Mouse (Mus musculus): ENCODE measurements around the gene Exoc6. TPM values are rescaled to one million over a fixed set of nuclear protein-coding genes. Genes with fewer than 3 reads are reported as not detected.

Gene Exoc6
- polyA plus RNA-seq, 1 experiment from 2014 or later: 23.3 TPM

- peak; percentile 48 for ATAC-seq
These were observed 137.0 kb downstream of the Exoc6 start for GRCm38 (mm10) chr19:37686941-37687850.

GRCm38 (mm10) chr19:37689478-37689877 is 139.3 kb downstream of the Exoc6 start:
- Histone ChIP-seq H3K4me1 (replicated peaks; ENCODE audit: control insufficient read depth, insufficient read depth, low read length) (no peaks in the 10 kb centered on the region), H3K27ac (ENCODE audit: low read depth, low read length) (no peak overlapping the region), H3K9ac (ENCODE audit: low read depth, low read length) (no peak overlapping the region), H3K27me3 (replicated peaks; ENCODE audit: control insufficient read depth, insufficient read depth, low read length) (peaks cover 81% of the 10 kb centered on the region), H3K9me3 (ENCODE audit: control insufficient read depth) (no peaks in the 10 kb centered on the region), H3K4me2 (replicated peaks; ENCODE audit: low read depth) (no peak overlapping the region), H3K4me3 (ENCODE audit: low read depth, low read length) (no peak overlapping the region), H3K36me3 (ENCODE audit: control insufficient read depth, insufficient read depth) (peaks cover 3% of the 10 kb centered on the region; the same call in 1 of the 2 replicates)
- ATAC-seq: no peak
- TF ChIP-seq CTCF (IDR thresholded peaks at IDR 0.05; ENCODE audit: low read depth): no peak
- 55% methylated on average over 5 of the region's 5 CpGs for WGBS

More at GRCm38 (mm10) chr19:37686941-37687850, 137.0 kb downstream of the Exoc6 start:
- no peaks in the 10 kb centered on the region for H3K9me3 ChIP-seq (ENCODE audit: control insufficient read depth)
- peaks cover 9% of the 10 kb centered on the region; the same call in 1 of the 2 replicates for H3K36me3 ChIP-seq (ENCODE audit: control insufficient read depth, insufficient read depth)
- H3K9ac ChIP-seq (ENCODE audit: low read depth, low read length): no peak overlapping the region
- H3K27me3 ChIP-seq (replicated peaks; ENCODE audit: control insufficient read depth, insufficient read depth, low read length): peaks cover 63% of the 10 kb centered on the region
- peak; percentile 76 for TF ChIP-seq CTCF (IDR thresholded peaks at IDR 0.05; ENCODE audit: low read depth)
- H3K4me1 ChIP-seq (replicated peaks; ENCODE audit: control insufficient read depth, insufficient read depth, low read length): no peaks in the 10 kb centered on the region
- H3K4me2 ChIP-seq (replicated peaks; ENCODE audit: low read depth): no peak overlapping the region
- WGBS: 10% methylated on average over 62 of the region's 62 CpGs
- H3K27ac ChIP-seq (ENCODE audit: low read depth, low read length): no peak overlapping the region
- H3K4me3 ChIP-seq (ENCODE audit: low read depth, low read length): no peak overlapping the region

GRCm38 (mm10) chr19:37690716-37691115 is 140.5 kb downstream of the Exoc6 start:
- Histone ChIP-seq H3K36me3 (ENCODE audit: control insufficient read depth, insufficient read depth) (no peaks in the 10 kb centered on the region), H3K27ac (ENCODE audit: low read depth, low read length) (no peak overlapping the region), H3K27me3 (replicated peaks; ENCODE audit: control insufficient read depth, insufficient read depth, low read length) (peaks cover 85% of the 10 kb centered on the region), H3K9me3 (ENCODE audit: control insufficient read depth) (no peaks in the 10 kb centered on the region), H3K4me1 (replicated peaks; ENCODE audit: control insufficient read depth, insufficient read depth, low read length) (no peaks in the 10 kb centered on the region), H3K9ac (ENCODE audit: low read depth, low read length) (no peak overlapping the region), H3K4me2 (replicated peaks; ENCODE audit: low read depth) (0 out of 2 replicates have a peak overlapping the region, but pooled peaks have one; percentile 13), H3K4me3 (ENCODE audit: low read depth, low read length) (no peak overlapping the region)
- ATAC-seq: no peak
- WGBS: 10% methylated on average over 29 of the region's 29 CpGs
- TF ChIP-seq CTCF (IDR thresholded peaks at IDR 0.05; ENCODE audit: low read depth): peak; percentile 73

- Histone ChIP-seq H3K9me3 (ENCODE audit: control insufficient read depth) (no peaks in the 10 kb centered on the region), H3K36me3 (ENCODE audit: control insufficient read depth, insufficient read depth) (no peaks in the 10 kb centered on the region), H3K27ac (ENCODE audit: low read depth, low read length) (no peak overlapping the region), H3K4me1 (replicated peaks; ENCODE audit: control insufficient read depth, insufficient read depth, low read length) (no peaks in the 10 kb centered on the region), H3K27me3 (replicated peaks; ENCODE audit: control insufficient read depth, insufficient read depth, low read length) (peaks cover 85% of the 10 kb centered on the region), H3K9ac (ENCODE audit: low read depth, low read length) (no peak overlapping the region), H3K4me3 (ENCODE audit: low read depth, low read length) (peak overlapping the region; percentile 19), H3K4me2 (replicated peaks; ENCODE audit: low read depth) (peak overlapping the region; percentile 49)
- TF ChIP-seq CTCF (IDR thresholded peaks at IDR 0.05; ENCODE audit: low read depth): no peak
- no peak for ATAC-seq
- WGBS: under 1% methylated on average over 40 of the region's 40 CpGs
These were observed 142.7 kb downstream of the Exoc6 start for GRCm38 (mm10) chr19:37692879-37693278.

GRCm38 (mm10) chr19:37695146-37695545 is 144.9 kb downstream of the Exoc6 start:
- 58% methylated on average over 13 of the region's 13 CpGs for WGBS
- Histone ChIP-seq H3K4me3 (ENCODE audit: low read depth, low read length) (no peak overlapping the region), H3K36me3 (ENCODE audit: control insufficient read depth, insufficient read depth) (no peaks in the 10 kb centered on the region), H3K27ac (ENCODE audit: low read depth, low read length) (no peak overlapping the region), H3K9ac (ENCODE audit: low read depth, low read length) (no peak overlapping the region), H3K4me2 (replicated peaks; ENCODE audit: low read depth) (no peak overlapping the region), H3K27me3 (replicated peaks; ENCODE audit: control insufficient read depth, insufficient read depth, low read length) (peaks cover 95% of the 10 kb centered on the region), H3K4me1 (replicated peaks; ENCODE audit: control insufficient read depth, insufficient read depth, low read length) (no peaks in the 10 kb centered on the region), H3K9me3 (ENCODE audit: control insufficient read depth) (no peaks in the 10 kb centered on the region)
- no peak for ATAC-seq
- no peak for TF ChIP-seq CTCF (IDR thresholded peaks at IDR 0.05; ENCODE audit: low read depth)

- 7% methylated on average over 42 of the region's 42 CpGs for whole genome bisulfite sequencing
- H3K9ac ChIP-seq (ENCODE audit: low read depth, low read length): no peak overlapping the region
- no peak for ATAC-seq
- H3K36me3 ChIP-seq (ENCODE audit: control insufficient read depth, insufficient read depth): no peaks in the 10 kb centered on the region
- no peak overlapping the region; the same call in 1 of the 2 replicates for H3K4me3 ChIP-seq (ENCODE audit: low read depth, low read length)
- H3K4me2 ChIP-seq (replicated peaks; ENCODE audit: low read depth): peak overlapping the region; percentile 49
- H3K4me1 ChIP-seq (replicated peaks; ENCODE audit: control insufficient read depth, insufficient read depth, low read length): no peaks in the 10 kb centered on the region
- H3K27ac ChIP-seq (ENCODE audit: low read depth, low read length): no peak overlapping the region
- no peaks in the 10 kb centered on the region for H3K9me3 ChIP-seq (ENCODE audit: control insufficient read depth)
- peaks cover 95% of the 10 kb centered on the region for H3K27me3 ChIP-seq (replicated peaks; ENCODE audit: control insufficient read depth, insufficient read depth, low read length)
- no peak for TF ChIP-seq CTCF (IDR thresholded peaks at IDR 0.05; ENCODE audit: low read depth)
These were observed 145.8 kb downstream of the Exoc6 start for GRCm38 (mm10) chr19:37695762-37696602.

All from intestine, postnatal 0 days (tissue).